Mouse (Mus musculus): ENCODE data around the gene Faxc. TPM values are rescaled to one million over a fixed set of nuclear protein-coding genes. Genes with fewer than 3 reads are reported as not detected.

Faxc gene
- polyA plus RNA-seq, 1 experiment from 2014 or later, result 20.9 TPM

GRCm38 (mm10) chr4:21990580-21991235 lies 59.6 kb downstream of the Faxc start:
- no peak overlapping the region for H3K27ac ChIP-seq (ENCODE audit: low read depth, low read length)
- no peak overlapping the region for H3K9ac ChIP-seq (ENCODE audit: low read length)
- no peak overlapping the region for H3K4me2 ChIP-seq
- H3K4me1 ChIP-seq (ENCODE audit: control insufficient read depth, insufficient read depth, low read length), result no peaks in the 10 kb centered on the region
- ATAC-seq (ENCODE audit: low FRiP score) (no peak), DNase-seq (ENCODE audit: low spot score, missing footprints) (peak; percentile 86)
- H3K36me3 ChIP-seq (ENCODE audit: control insufficient read depth, insufficient read depth, low read length), result no peaks in the 10 kb centered on the region; the same call in 1 of the 2 replicates
- WGBS, result 50% methylated on average over 3 of the region's 3 CpGs
- H3K9me3 ChIP-seq (ENCODE audit: control insufficient read depth, low read length), result no peaks in the 10 kb centered on the region
- H3K27me3 ChIP-seq (ENCODE audit: control insufficient read depth, insufficient read depth, low read length), result no peaks in the 10 kb centered on the region
- no peak overlapping the region for H3K4me3 ChIP-seq (ENCODE audit: low read depth, low read length)

DNA sequence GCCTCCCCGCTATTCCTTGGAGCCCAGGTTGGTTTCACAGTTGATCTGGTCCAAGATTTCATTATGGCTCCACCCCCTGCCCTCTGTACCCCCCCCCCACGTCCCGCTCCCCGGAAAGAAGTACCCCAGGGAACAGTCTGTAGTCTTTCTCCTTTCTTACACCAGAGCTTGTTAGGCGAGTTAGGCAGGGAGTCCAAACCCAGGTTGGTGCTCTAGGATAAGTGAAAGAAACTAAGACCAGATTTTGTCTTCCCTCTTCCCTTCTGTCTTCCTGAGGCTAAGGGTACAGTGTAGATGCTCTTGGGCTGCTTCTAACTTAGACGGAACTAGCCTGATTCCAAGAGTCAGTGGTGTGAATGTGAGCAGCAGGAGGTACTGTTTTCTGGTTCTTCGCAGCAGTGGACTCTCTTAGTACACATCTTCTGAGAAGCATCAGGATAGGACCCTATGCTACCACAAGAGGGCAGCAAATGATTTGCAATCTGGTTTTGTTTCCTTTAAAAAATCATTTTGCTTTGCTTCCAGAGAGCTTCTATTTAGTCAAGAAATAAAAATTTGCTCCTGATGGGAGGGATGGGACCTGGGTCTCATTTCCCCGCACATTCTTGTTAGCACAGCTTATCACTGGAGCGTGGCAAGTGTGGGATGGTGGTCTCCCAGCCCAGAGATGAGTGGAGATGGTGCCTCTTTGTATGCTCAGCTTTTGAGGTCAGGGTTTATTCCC lies 86.7 kb downstream of the Faxc start:
- no peaks in the 10 kb centered on the region for H3K4me1 ChIP-seq (ENCODE audit: control insufficient read depth, insufficient read depth, low read length)
- no peak overlapping the region for H3K4me2 ChIP-seq
- H3K9ac ChIP-seq (ENCODE audit: low read length), result no peak overlapping the region
- H3K36me3 ChIP-seq (ENCODE audit: control insufficient read depth, insufficient read depth, low read length), result no peaks in the 10 kb centered on the region
- no peak overlapping the region for H3K4me3 ChIP-seq (ENCODE audit: low read depth, low read length)
- no peaks in the 10 kb centered on the region for H3K9me3 ChIP-seq (ENCODE audit: control insufficient read depth, low read length)
- H3K27ac ChIP-seq (ENCODE audit: low read depth, low read length), result no peak overlapping the region
- ATAC-seq (ENCODE audit: low FRiP score), result peak; percentile 80
- WGBS, result 14% methylated on average over 8 of the region's 9 CpGs
- DNase-seq (ENCODE audit: low spot score, missing footprints), result peak; percentile 95
- no peaks in the 10 kb centered on the region for H3K27me3 ChIP-seq (ENCODE audit: control insufficient read depth, insufficient read depth, low read length)

DNA sequence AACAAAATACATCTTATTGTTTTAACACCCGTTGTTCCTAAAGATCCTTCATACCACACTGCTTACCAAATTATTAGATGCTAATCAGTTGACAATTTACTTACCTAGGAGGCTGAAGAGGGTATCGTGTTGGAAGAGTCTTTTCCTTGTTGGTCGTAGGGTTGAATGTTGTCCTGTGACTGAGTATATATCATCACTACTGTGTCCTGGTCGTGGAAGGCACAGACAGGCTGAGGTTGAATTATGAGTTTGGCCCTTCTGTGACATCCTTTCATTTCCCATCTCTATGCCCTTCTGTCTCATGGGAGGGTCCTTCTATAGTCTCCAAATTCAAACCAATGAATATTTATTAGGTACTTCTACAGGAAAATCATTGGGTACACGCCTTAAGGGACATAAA lies 87.3 kb downstream of the Faxc start:
- Histone ChIP-seq H3K4me3 (ENCODE audit: low read depth, low read length) (no peak overlapping the region), H3K9me3 (ENCODE audit: control insufficient read depth, low read length) (no peaks in the 10 kb centered on the region; the same call in 1 of the 2 replicates), H3K27ac (ENCODE audit: low read depth, low read length) (no peak overlapping the region), H3K36me3 (ENCODE audit: control insufficient read depth, insufficient read depth, low read length) (no peaks in the 10 kb centered on the region), H3K4me2 (no peak overlapping the region), H3K4me1 (ENCODE audit: control insufficient read depth, insufficient read depth, low read length) (no peaks in the 10 kb centered on the region), H3K27me3 (ENCODE audit: control insufficient read depth, insufficient read depth, low read length) (no peaks in the 10 kb centered on the region), H3K9ac (ENCODE audit: low read length) (no peak overlapping the region)
- DNase-seq (ENCODE audit: low spot score, missing footprints) (no peak), ATAC-seq (ENCODE audit: low FRiP score) (peak; percentile 38; the same call in 1 of the 2 replicates)
- WGBS, result 48% methylated on average over 5 of the region's 5 CpGs

DNA sequence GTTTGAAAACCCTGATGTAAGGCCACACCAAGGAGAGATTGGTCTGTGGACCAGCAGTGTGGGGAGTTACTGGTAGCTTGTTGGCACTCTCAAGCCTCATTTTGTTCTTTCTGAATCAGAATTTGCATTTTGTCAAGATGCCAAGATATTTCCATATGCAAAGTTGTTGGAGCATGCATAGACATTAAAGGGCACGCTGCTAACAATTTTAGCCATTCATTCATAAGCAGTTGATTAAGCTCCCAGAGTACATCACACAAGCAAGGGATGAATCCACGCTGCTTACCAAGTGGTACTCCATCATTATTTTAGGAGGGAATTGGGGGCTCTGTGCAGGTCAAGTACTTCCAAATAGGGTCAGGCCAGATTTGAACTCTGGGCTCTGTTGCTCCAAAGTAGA lies 98.8 kb downstream of the Faxc start:
- Histone ChIP-seq H3K36me3 (ENCODE audit: control insufficient read depth, insufficient read depth, low read length) (no peaks in the 10 kb centered on the region), H3K4me2 (no peak overlapping the region), H3K4me3 (ENCODE audit: low read depth, low read length) (no peak overlapping the region), H3K27me3 (ENCODE audit: control insufficient read depth, insufficient read depth, low read length) (no peaks in the 10 kb centered on the region), H3K4me1 (ENCODE audit: control insufficient read depth, insufficient read depth, low read length) (no peaks in the 10 kb centered on the region), H3K9ac (ENCODE audit: low read length) (no peak overlapping the region), H3K9me3 (ENCODE audit: control insufficient read depth, low read length) (no peaks in the 10 kb centered on the region), H3K27ac (ENCODE audit: low read depth, low read length) (no peak overlapping the region)
- 86% methylated on average over 2 of the region's 2 CpGs for WGBS
- ATAC-seq (ENCODE audit: low FRiP score) (no peak), DNase-seq (ENCODE audit: low spot score, missing footprints) (no peak)

Other genes with a start within 250 kb of the Faxc start
- 0.15 and 0.25 TPM in 2 replicates for gene Prdm13, start 245.4 kb upstream of the Faxc start, polyA plus RNA-seq (2014; fragmentation: Nextera tagmentation; extraction: Ambion mirVana)
- 89.6 and 102 TPM in 2 replicates for gene Ccnc, start 203.6 kb upstream of the Faxc start, polyA plus RNA-seq (2014; fragmentation: Nextera tagmentation; extraction: Ambion mirVana)
- 13.4 and 16.6 TPM in 2 replicates for gene Usp45, start 164.2 kb upstream of the Faxc start, polyA plus RNA-seq (2014; fragmentation: Nextera tagmentation; extraction: Ambion mirVana)
- gene Tstd3, start 164.1 kb upstream of the Faxc start, polyA plus RNA-seq (2014; fragmentation: Nextera tagmentation; extraction: Ambion mirVana), result 32.3 and 35.9 TPM in 2 replicates
- 181 and 215 TPM in 2 replicates for gene Pnisr, start 83.7 kb upstream of the Faxc start, polyA plus RNA-seq (2014; fragmentation: Nextera tagmentation; extraction: Ambion mirVana)
- 11.2 and 13.3 TPM in 2 replicates for gene Coq3, start 51.7 kb upstream of the Faxc start, polyA plus RNA-seq (2014; fragmentation: Nextera tagmentation; extraction: Ambion mirVana)